Mouse (Mus musculus) frontal cortex, postnatal 14 days (tissue): ENCODE data around the gene Mapk10.

ENCODE experiments used
- DNase-seq, 2 experiments: peaks; one replicate each; pipeline ENCODE4 v3.0.0; 2022; ENCODE audit warnings: low spot score in 2 of 2

Mapk10 gene

GRCm38 (mm10) chr5:102868196-102868595, 342.9 kb downstream of the Mapk10 start:
- DNase-seq = no peak

- no peak for DNase-seq
Observed at GRCm38 (mm10) chr5:102859749-102860148, 351.4 kb downstream of the Mapk10 start.

GRCm38 (mm10) chr5:102858047-102858446, 353.1 kb downstream of the Mapk10 start:
- no peak for DNase-seq
